Mouse (Mus musculus) lung, adult 2 months (tissue): Measurements from ENCODE around the gene Wnt10a.
A peak's percentile ranks its signal among the peaks of the same experiment; 100 is the strongest.

Experiments
- CTCF ChIP-seq: fragments of 200-500 bp; IDR thresholded peaks from 2 replicates; pipeline ENCODE4 v1.5.1; 2011; ENCODE audit warnings: mild to moderate bottlenecking, low read length, control low read depth; ENCODE audit not compliant: insufficient read depth
- POLR2A ChIP-seq: fragments of 200-500 bp; IDR thresholded peaks from 2 replicates; pipeline ENCODE4 v1.6.1; 2011; ENCODE audit warnings: low read depth, mild to moderate bottlenecking, control low read depth, low read length, borderline replicate concordance; ENCODE audit errors: extremely low read depth

GRCm38 (mm10) chr1:74759773-74760172 lies 31.5 kb upstream of the Wnt10a start:
- TF ChIP-seq POLR2A, result no peak
- TF ChIP-seq CTCF, result 0 out of 2 replicates have a peak, but pooled peaks have one; percentile 39
